Mouse (Mus musculus) MEL (cell line): Measurements from ENCODE around the gene Stk10. TPM values are rescaled to one million over a fixed set of nuclear protein-coding genes. Genes with fewer than 3 reads are reported as not detected.

Experiments
- DNase-seq: peaks from one replicate; pipeline ENCODE4 v3.0.0; 2011; ENCODE audit warnings: low read depth, low spot score
- H3K27ac ChIP-seq: 2 replicates; pipeline ENCODE4 v1.5.1; 2012; ENCODE audit warnings: low read depth, mild to moderate bottlenecking, control low read depth, low read length, moderate library complexity; ENCODE audit not compliant: control insufficient read depth
- H3K27me3 ChIP-seq, 2 experiments: fragments of 150-350 bp in 1 of 2; sonication (generic) in 1 of 2; 2 replicates each; pipeline ENCODE4 v1.6.1; 2012; ENCODE audit warnings: low read length in 2 of 2, mild to moderate bottlenecking in 2 of 2, improper control_type of control experiment in 1 of 2, moderate library complexity in 1 of 2; ENCODE audit not compliant: insufficient read depth in 2 of 2, control insufficient read depth in 1 of 2
- H3K36me3 ChIP-seq, 2 experiments: 2 replicates each; pipeline ENCODE4 v1.6.1; 2012 to 2014; ENCODE audit warnings: low read length in 2 of 2, improper control_type of control experiment in 1 of 2, inconsistent platforms in 1 of 2, mild to moderate bottlenecking in 1 of 2; ENCODE audit not compliant: insufficient read depth in 2 of 2, control insufficient read depth in 1 of 2
- H3K4me1 ChIP-seq, 2 experiments: fragments of 150-350 bp in 1 of 2; sonication (generic) in 1 of 2; 2 replicates each; pipeline ENCODE4 v1.6.1; 2012; ENCODE audit warnings: low read length in 2 of 2, improper control_type of control experiment in 1 of 2, mild to moderate bottlenecking in 1 of 2; ENCODE audit not compliant: insufficient read depth in 2 of 2, control insufficient read depth in 1 of 2
- H3K4me3 ChIP-seq, 2 experiments: fragments of 150-350 bp in 1 of 2; sonication (generic) in 1 of 2; 2 replicates each; pipeline ENCODE4 v1.5.1; 2012; ENCODE audit warnings: low read depth in 2 of 2, low read length in 2 of 2, mild to moderate bottlenecking in 2 of 2, moderate library complexity in 2 of 2, control low read depth in 1 of 2, improper control_type of control experiment in 1 of 2; ENCODE audit not compliant: control insufficient read depth in 1 of 2, insufficient read depth in 1 of 2
- H3K79me2 ChIP-seq: 2 replicates; pipeline ENCODE4 v1.6.1; 2012; ENCODE audit warnings: mild to moderate bottlenecking, low read length, moderate library complexity; ENCODE audit not compliant: control insufficient read depth, poor library complexity, insufficient read depth
- H3K9ac ChIP-seq: 2 replicates; pipeline ENCODE4 v1.6.1; 2012; ENCODE audit warnings: low read depth, mild to moderate bottlenecking, control low read depth, low read length, moderate library complexity; ENCODE audit not compliant: control insufficient read depth, poor library complexity, severe bottlenecking
- H3K9me3 ChIP-seq: fragments of 150-350 bp; sonication (generic); replicated peaks from 2 replicates; pipeline ENCODE4 v1.6.1; 2012; ENCODE audit warnings: mild to moderate bottlenecking, low read length, improper control_type of control experiment, moderate library complexity; ENCODE audit not compliant: insufficient read depth
- CTCF ChIP-seq, 3 experiments: IDR thresholded peaks in 2 of 3; conservative IDR thresholded peaks in 1 of 3; 2 replicates each; pipeline ENCODE4 v1.5.1; 2011 to 2012; ENCODE audit warnings: low read length in 3 of 3, low read depth in 2 of 3, mild to moderate bottlenecking in 2 of 3, improper control_type of control experiment in 1 of 3, inconsistent platforms in 1 of 3, mixed read lengths in 1 of 3, moderate library complexity in 1 of 3; ENCODE audit not compliant: control insufficient read depth in 1 of 3, insufficient read depth in 1 of 3, poor library complexity in 1 of 3, severe bottlenecking in 1 of 3
- E2F4 ChIP-seq: IDR thresholded peaks from 2 replicates; pipeline ENCODE4 v1.6.1; 2011; ENCODE audit warnings: low read depth, low read length, improper control_type of control experiment, borderline replicate concordance
- ELF1 ChIP-seq: IDR thresholded peaks from 2 replicates; pipeline ENCODE4 v1.6.1; 2014; ENCODE audit warnings: low read depth, mild to moderate bottlenecking, inconsistent platforms, low read length, improper control_type of control experiment, moderate library complexity
- EP300 ChIP-seq, 2 experiments: IDR thresholded peaks; 2 replicates each; pipeline ENCODE4 v1.6.1; 2011; ENCODE audit warnings: improper control_type of control experiment in 2 of 2, low read length in 2 of 2, low read depth in 1 of 2, mild to moderate bottlenecking in 1 of 2
- GATA1 ChIP-seq: IDR thresholded peaks from 2 replicates; pipeline ENCODE4 v1.6.1; 2011; ENCODE audit warnings: low read depth, low read length, improper control_type of control experiment
- MAFK ChIP-seq: IDR thresholded peaks from 2 replicates; pipeline ENCODE4 v1.6.1; 2011; ENCODE audit warnings: low read depth, mild to moderate bottlenecking, low read length, improper control_type of control experiment, borderline replicate concordance
- MXI1 ChIP-seq: IDR thresholded peaks from 2 replicates; pipeline ENCODE4 v1.6.1; 2011; ENCODE audit warnings: mild to moderate bottlenecking, low read depth, low read length, improper control_type of control experiment
- MYB ChIP-seq: IDR thresholded peaks from 2 replicates; pipeline ENCODE4 v1.6.1; 2011; ENCODE audit warnings: mild to moderate bottlenecking, low read depth, low read length, improper control_type of control experiment
- MYC ChIP-seq: IDR thresholded peaks from 2 replicates; pipeline ENCODE4 v1.6.1; 2011; ENCODE audit warnings: low read depth, mild to moderate bottlenecking, low read length, improper control_type of control experiment, moderate library complexity
- NELFE ChIP-seq: IDR thresholded peaks from 2 replicates; pipeline ENCODE4 v1.6.1; 2011; ENCODE audit warnings: low read depth, low read length, improper control_type of control experiment
- POLR2AphosphoS2 ChIP-seq: IDR thresholded peaks from 2 replicates; pipeline ENCODE4 v1.6.1; 2011; ENCODE audit warnings: low read length, improper control_type of control experiment
- POLR2AphosphoS5 ChIP-seq: IDR thresholded peaks from 2 replicates; pipeline ENCODE4 v1.6.1; 2012; ENCODE audit warnings: low read depth, borderline replicate concordance, mild to moderate bottlenecking, inconsistent platforms, low read length, moderate library complexity, mixed read lengths
- RAD21 ChIP-seq: IDR thresholded peaks from 2 replicates; pipeline ENCODE4 v1.6.1; 2011; ENCODE audit warnings: mild to moderate bottlenecking, low read depth, low read length, improper control_type of control experiment
- SIN3A ChIP-seq: IDR thresholded peaks from 2 replicates; pipeline ENCODE4 v1.6.1; 2012; ENCODE audit warnings: low read length, improper control_type of control experiment, inconsistent platforms
- TAL1 ChIP-seq: IDR thresholded peaks from 2 replicates; pipeline ENCODE4 v1.6.1; 2012; ENCODE audit warnings: mild to moderate bottlenecking, inconsistent platforms, low read length, moderate library complexity, mixed read lengths
- UBTF ChIP-seq: IDR thresholded peaks from 2 replicates; pipeline ENCODE4 v1.6.1; 2012; ENCODE audit warnings: low read depth, mild to moderate bottlenecking, inconsistent platforms, low read length, improper control_type of control experiment, moderate library complexity, borderline replicate concordance; ENCODE audit not compliant: insufficient read depth
- USF1 ChIP-seq: IDR thresholded peaks from 2 replicates; pipeline ENCODE4 v1.6.1; 2014; ENCODE audit warnings: low read depth, mild to moderate bottlenecking, inconsistent platforms, low read length, improper control_type of control experiment, moderate library complexity
- USF2 ChIP-seq, 2 experiments: IDR thresholded peaks; 2 replicates each; pipeline ENCODE4 v1.6.1; 2011 to 2012; ENCODE audit warnings: improper control_type of control experiment in 2 of 2, low read length in 2 of 2, borderline replicate concordance in 1 of 2, inconsistent platforms in 1 of 2, low read depth in 1 of 2, mild to moderate bottlenecking in 1 of 2; ENCODE audit not compliant: insufficient read depth in 1 of 2
- ZC3H11A ChIP-seq: IDR thresholded peaks from 2 replicates; pipeline ENCODE4 v1.6.1; 2012; ENCODE audit warnings: low read depth, mild to moderate bottlenecking, inconsistent platforms, low read length, improper control_type of control experiment
- polyA plus RNA-seq, 2 experiments: library from polyadenylated mRNA; stranded (reverse) in 1 of 2; unstranded in 1 of 2; fragments of >175 nt in 1 of 2; fragments of >200 nt in 1 of 2; gene quantifications; 2 replicates each; pipeline versions ENCODE4 v1.2.1 to v1.2.4; 2012; ENCODE audit warnings: low replicate concordance in 2 of 2, low read depth in 1 of 2; ENCODE audit not compliant: insufficient read length in 2 of 2, insufficient read depth in 1 of 2, missing spikeins in 1 of 2
- total RNA-seq: library from RNA; depleted of rRNA; stranded (reverse); fragments of 300-350 nt; gene quantifications from 2 replicates; pipeline ENCODE4 v1.2.3, GENCODE M21; 2012

Gene Stk10
- total and polyA plus RNA-seq, 3 experiments = 10.8 to 14.4 TPM; not detected in 1

DNA sequence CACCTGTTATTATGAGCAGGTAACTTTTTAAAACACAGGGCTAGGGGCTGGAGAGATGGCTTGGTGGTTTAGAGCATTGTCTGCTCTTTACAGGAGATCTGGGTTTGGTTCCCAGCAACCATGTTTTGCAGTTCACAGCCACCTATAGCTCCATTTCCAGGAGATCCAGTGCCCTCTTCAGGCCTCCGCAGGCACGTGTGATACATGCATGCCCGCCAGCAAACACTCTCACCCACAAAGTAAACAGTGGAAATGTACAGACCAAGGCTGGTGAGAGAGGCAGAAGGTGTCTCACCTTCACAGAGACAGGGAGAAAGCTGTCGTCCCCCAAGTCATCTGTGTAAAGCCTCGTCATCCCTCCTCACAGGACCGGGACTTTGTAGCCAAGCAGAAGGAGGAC, 79.2 kb downstream of the Stk10 start:
- H3K9ac ChIP-seq = no peak overlapping the region
- H3K36me3 ChIP-seq = 0 out of 4 replicates have a peak, but pooled peaks cover 0 to 3% of the 10 kb centered on the region in 2 experiments
- no peaks in the 10 kb centered on the region for H3K27me3 ChIP-seq
- H3K4me1 ChIP-seq = no peaks in the 10 kb centered on the region
- H3K27ac ChIP-seq = no peak overlapping the region
- TF ChIP-seq UBTF (no peak), POLR2AphosphoS2 (no peak), MYB (no peak), MYC (no peak), POLR2AphosphoS5 (no peak), RAD21 (no peak; the same call in 1 of the 2 replicates), USF1 (no peak), E2F4 (no peak), TAL1 (no peak), EP300 (IDR thresholded peaks at IDR 0.05; ENCODE audit: low read depth in 1 of 2, low read length in 2 of 2) (no peak), MAFK (no peak), USF2 (IDR thresholded peaks at IDR 0.05; ENCODE audit: borderline replicate concordance in 1 of 2, insufficient read depth in 1 of 2, low read depth in 1 of 2, low read length in 2 of 2) (no peak)
- DNase-seq = no peak
- H3K9me3 ChIP-seq = no peaks in the 10 kb centered on the region
- no peak overlapping the region for H3K4me3 ChIP-seq
- no peaks in the 10 kb centered on the region for H3K79me2 ChIP-seq

DNA sequence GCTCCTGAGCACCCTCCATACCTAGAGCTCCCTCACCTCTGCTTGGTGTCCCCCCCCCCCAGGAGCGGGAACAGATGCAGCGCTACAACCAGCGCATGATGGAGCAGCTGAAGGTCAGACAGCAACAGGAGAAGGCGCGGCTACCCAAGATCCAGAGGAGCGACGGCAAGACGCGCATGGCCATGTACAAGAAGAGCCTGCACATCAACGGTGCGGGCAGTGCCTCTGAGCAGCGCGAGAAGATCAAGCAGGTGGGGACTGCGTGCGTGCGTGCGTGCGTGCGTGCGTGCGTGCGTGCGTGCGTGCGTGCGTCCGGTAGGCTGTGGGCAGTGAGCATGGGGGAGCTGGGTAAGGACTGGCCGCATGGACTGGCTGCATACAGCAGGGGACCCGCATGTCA, 81.4 kb downstream of the Stk10 start:
- H3K9me3 ChIP-seq = no peaks in the 10 kb centered on the region
- H3K27me3 ChIP-seq = no peaks in the 10 kb centered on the region
- H3K4me3 ChIP-seq = no peak overlapping the region
- no peak for TF ChIP-seq ELF1
- no peak for TF ChIP-seq MYB
- no peak for TF ChIP-seq POLR2AphosphoS2
- no peak for TF ChIP-seq POLR2AphosphoS5
- no peak for TF ChIP-seq ZC3H11A
- no peak for TF ChIP-seq E2F4
- no peak for TF ChIP-seq GATA1
- no peak for TF ChIP-seq EP300 (IDR thresholded peaks at IDR 0.05; ENCODE audit: low read depth in 1 of 2, low read length in 2 of 2)
- no peak for TF ChIP-seq CTCF (IDR thresholded peaks at IDR 0.05 in 2 of 3, conservative IDR thresholded peaks at IDR 0.05 in 1 of 3; ENCODE audit: control insufficient read depth in 1 of 3, insufficient read depth in 1 of 3, low read depth in 2 of 3, low read length in 3 of 3, poor library complexity in 1 of 3, severe bottlenecking in 1 of 3)
- no peak for TF ChIP-seq MXI1
- TF ChIP-seq USF1 = no peak
- TF ChIP-seq SIN3A = no peak
- TF ChIP-seq NELFE = no peak
- peaks cover 4 to 5% of the 10 kb centered on the region in 2 experiments; a peak in 2 of 4 replicates for H3K4me1 ChIP-seq
- H3K36me3 ChIP-seq = peaks cover 0 to 5% of the 10 kb centered on the region in 2 experiments; a peak in 2 of 4 replicates
- H3K27ac ChIP-seq = no peak overlapping the region
- H3K9ac ChIP-seq = no peak overlapping the region
- no peaks in the 10 kb centered on the region for H3K79me2 ChIP-seq
- DNase-seq = no peak
